Mouse (Mus musculus) Muller cell, postnatal 12 days (primary cell): Measurements from ENCODE around the gene Gcg.
A peak's percentile ranks its signal among the peaks of the same experiment; 100 is the strongest.

ENCODE experiments used
- DNase-seq: peaks from one replicate; pipeline ENCODE4 v3.0.0-alpha.2; 2015; ENCODE audit errors: inconsistent ontology term

Gcg gene

GRCm38 (mm10) chr2:62483550-62483949, at the start of gene Gcg:
TSS of gene Gcg (minus strand) at chr2:62483650.
- DNase-seq: no peak

GRCm38 (mm10) chr2:62531065-62531464, 47.6 kb upstream of the Gcg start:
- no peak for DNase-seq

- DNase-seq: no peak
These were observed 42.9 kb upstream of the Gcg start for GRCm38 (mm10) chr2:62526399-62526798.

GRCm38 (mm10) chr2:62517790-62518189, 34.3 kb upstream of the Gcg start:
- no peak for DNase-seq

DNA sequence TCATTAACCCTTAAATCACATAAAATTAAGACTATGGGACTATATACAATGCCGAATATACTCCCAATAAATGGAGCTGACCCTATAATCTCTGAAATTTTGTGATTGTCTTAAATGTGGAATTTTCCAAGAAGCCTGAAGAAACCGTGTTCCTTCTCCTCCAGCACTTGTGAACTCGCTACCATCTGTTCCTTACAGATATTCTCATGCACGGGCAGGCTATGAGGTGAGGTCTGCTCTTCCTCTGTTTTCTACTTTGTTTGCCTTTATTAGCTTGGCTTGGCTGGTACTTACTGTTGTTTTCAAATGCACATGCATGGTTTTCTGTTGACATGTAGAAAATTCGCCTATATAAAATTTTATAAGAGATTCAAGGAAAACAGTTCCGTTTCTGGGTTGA, 31.0 kb upstream of the Gcg start:
- no peak for DNase-seq

- no peak for DNase-seq
These were observed 30.0 kb upstream of the Gcg start for GRCm38 (mm10) chr2:62513477-62513876.

GRCm38 (mm10) chr2:62507130-62507529, 23.7 kb upstream of the Gcg start:
- DNase-seq: no peak

- DNase-seq: no peak
These were observed 23.0 kb upstream of the Gcg start for GRCm38 (mm10) chr2:62506441-62506840.

DNA sequence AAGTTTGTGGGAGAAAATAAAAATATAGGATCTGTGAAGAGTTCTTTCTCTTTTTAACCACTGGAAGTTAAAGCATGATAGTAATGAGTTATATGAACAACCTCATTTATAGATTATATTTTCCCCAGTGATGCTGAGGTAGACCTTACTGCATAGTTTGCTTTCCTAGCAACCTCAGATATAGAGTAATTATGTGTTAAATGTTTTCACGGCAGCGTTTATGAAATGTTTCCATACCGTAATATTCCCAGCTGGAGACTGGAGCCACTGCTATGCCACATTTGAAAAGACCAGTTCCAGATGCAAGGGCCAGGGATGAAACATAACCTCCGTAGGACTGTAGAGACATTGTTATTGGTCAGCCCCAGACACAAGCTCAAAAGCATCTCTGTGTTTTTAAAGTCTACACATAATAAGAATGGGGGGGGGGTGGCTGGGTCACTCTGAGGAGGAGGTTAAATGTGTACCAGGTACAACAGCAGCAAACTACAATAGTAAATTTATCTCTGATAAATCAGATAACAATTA, 20.9 kb upstream of the Gcg start:
- DNase-seq: no peak

DNA sequence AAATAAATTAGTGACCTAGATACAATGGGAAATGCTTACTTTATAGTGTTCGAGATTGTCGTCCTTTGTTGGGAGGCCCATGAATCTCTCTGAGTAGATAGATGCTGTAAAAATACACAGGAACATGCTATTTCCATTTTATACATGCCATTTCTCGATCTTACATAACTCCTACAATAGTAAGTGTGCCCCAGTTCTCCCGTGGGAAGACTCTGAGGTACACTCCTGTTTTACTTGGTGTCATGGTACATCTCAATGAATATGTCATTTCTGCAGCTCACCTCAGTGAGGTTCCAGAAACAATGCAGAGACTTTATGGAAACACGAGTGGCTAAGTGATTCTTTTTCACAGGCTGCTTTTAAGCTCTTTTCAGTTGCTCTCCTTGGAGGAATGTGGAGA, 19.9 kb upstream of the Gcg start:
- DNase-seq: no peak

DNA sequence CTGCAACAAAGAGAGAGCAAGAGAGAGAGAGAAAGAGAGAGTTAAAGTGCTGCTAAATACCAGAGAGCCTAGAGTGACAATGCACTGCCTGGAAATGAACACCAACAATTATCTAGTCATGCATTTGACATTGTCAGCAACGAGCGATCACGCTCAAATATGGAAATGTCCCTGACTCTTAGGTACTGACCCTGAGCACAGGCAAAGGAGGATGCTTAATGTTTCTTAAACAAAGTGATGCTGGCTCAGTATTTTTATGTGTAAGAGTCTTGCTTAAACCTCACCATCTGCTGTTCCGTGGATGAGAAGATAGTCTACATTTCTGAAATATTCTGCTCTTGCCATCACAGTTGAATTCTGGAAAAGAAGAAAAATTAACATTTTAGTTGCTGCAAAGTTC, 19.1 kb upstream of the Gcg start:
- DNase-seq: no peak

DNA sequence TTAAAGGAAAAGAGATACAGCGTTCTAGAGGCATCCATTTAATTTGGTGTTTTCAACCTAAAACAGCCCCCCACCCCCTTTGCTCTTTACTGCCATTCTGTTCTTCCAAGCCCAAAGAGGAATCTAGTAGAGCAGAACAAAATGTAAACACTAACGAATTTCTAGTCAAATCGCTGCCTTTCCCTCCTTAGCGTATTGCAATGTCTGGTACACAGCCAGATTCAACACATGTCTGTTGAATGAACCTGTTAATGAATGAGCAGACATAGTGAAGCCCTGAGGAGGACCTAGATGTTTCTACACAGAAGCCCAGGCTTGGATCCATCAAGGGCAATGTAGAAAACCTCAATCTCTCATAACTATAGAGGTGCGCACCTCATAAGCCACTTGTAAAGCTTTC, 15.4 kb upstream of the Gcg start:
- DNase-seq: no peak

DNA sequence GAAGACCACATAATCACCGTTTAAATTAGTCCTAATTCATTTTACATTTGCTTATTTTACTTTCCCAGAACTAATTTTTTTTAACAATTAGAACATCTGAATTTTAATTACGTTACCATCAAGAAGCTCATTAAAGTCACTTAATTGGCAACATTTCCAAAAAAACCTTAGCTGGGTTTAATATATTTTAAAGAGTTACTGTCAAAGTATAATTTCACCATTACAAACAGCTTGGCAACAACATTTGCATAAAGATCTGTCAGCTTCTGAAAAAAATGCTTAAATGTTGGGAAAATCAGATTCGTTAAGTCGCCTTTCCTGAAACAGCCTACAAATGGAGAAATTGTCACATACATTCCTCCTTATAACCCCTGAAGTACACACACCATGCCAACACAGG, 14.6 kb upstream of the Gcg start:
- no peak for DNase-seq

- DNase-seq: no peak
These were observed 14.0 kb upstream of the Gcg start for GRCm38 (mm10) chr2:62497333-62498002.

- no peak for DNase-seq
These were observed 12.0 kb upstream of the Gcg start for GRCm38 (mm10) chr2:62495407-62495806.

DNA sequence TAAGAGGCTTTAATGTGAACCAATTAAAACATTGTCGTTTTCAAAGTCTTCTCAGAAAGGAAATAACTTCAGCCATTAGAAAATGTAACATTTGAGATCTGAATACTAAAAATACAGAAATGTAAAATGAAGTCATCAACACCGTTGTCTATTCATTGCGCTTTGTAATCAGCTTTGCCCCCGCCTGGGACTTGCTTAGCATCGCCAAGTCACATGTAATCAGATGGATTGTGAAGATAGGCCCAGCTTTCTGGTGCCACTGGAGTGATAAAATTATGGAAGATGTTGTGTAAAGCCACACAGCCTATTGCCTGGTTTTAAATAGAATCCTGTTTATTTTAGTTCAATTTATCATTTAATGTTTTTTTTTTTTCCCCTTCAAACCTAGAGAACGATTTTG, 6.4 kb upstream of the Gcg start:
- DNase-seq: no peak

GRCm38 (mm10) chr2:62484906-62485305, 1.5 kb upstream of the Gcg start:
- DNase-seq: no peak

DNA sequence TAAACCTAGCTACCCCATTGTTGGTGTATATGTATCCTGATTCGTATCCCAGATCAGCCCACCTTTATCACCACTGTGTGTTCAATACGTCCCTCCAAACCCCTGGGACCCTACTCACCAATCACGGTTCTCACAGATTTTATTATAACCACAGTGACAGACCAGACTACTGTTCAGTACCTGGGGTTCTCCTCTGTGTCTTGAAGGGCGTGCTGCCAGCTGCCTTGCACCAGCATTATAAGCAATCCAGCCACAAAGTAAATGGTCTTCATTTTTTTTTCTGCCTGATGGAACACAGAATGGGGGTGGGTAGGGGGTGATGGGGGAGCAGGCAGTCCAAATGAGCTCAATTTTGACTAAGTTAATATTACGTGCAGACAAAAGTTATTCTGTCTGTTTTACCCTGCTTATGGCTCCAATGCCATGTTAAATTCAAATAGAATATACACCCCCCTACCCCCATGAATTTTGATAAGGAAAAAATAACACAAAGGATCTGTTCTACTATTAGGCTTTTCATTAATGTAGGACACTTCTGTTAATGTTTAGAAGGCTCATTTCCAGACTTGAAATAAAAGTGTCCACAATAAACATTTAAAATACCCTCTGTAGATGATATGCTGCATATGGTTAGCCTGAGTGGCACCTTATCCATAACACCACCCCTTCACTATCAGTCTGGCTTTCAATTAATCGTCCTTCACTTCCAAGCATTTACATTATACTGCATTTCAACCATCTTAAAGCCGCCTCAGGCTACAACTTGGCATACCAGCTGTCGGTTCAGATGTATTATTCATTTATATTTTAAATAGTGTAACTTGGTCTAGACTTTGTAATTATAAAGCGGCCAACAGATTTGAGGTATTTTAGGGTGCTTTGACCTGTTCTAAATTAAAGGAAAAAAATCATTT, 2.9 kb downstream of the Gcg start:
- DNase-seq: no peak

GRCm38 (mm10) chr2:62469551-62469950, 13.9 kb downstream of the Gcg start:
- peak; percentile 71 for DNase-seq

DNA sequence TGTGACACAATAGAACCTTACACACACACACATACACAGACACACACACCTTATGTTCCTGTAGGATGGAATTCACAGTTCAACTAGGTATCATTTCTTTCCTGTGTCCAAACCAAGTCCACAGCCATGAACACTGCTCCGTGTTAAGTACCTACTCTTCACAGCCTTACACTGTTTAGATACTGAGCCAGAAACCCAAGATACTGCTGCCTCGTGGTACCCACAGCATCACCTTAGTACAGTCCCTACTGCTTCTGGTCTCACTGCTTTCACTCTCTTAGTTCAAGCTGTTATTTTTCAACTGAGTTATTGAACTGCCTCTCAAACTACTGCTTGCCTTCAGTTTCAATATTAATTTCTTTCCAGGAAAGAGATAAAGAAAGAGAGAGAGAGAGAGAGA, 20.2 kb downstream of the Gcg start:
- no peak for DNase-seq

DNA sequence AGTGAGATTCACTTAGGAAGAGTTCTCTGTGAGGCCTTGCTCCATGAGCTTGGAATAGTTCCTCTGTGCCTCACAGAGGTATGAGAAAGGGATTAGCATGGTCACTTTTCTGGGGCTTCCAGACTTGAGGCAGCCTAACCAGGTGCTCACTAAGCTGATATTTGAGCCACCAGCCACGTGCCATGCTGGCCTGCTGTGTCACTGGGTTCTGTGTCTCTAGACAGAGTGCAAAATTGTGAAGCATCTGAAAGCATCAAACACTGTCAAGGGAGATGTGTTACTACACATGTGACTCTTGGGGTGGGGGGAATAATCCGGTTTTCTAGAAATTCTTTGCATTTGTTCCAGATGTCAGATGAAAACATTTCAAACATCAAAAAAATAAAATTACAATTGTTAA, 21.3 kb downstream of the Gcg start:
- no peak for DNase-seq

GRCm38 (mm10) chr2:62460815-62461450, 22.5 kb downstream of the Gcg start:
- DNase-seq: no peak
